Mouse (Mus musculus) kidney, adult 8-10 months (tissue): ENCODE measurements around the gene Arhgdib.

Source experiments
- DNase-seq, 2 experiments: peaks; one replicate each; pipeline ENCODE4 v3.0.0; 2022

Gene Arhgdib

GRCm38 (mm10) chr6:136947716-136948115, 6.0 kb upstream of the Arhgdib start:
- DNase-seq = no peak

- no peak for DNase-seq
Measured at GRCm38 (mm10) chr6:136946943-136947342, 5.2 kb upstream of the Arhgdib start.

GRCm38 (mm10) chr6:136946241-136946640, 4.5 kb upstream of the Arhgdib start:
- no peak for DNase-seq

- DNase-seq = no peak
Measured at GRCm38 (mm10) chr6:136944511-136944910, 2.8 kb upstream of the Arhgdib start.

- DNase-seq = no peak
Measured at GRCm38 (mm10) chr6:136943392-136943791, 1.7 kb upstream of the Arhgdib start.

GRCm38 (mm10) chr6:136942280-136942679, 581 bp upstream of the Arhgdib start:
- DNase-seq = no peak

GRCm38 (mm10) chr6:136940188-136940960, 1.3 kb downstream of the Arhgdib start:
- no peak for DNase-seq

GRCm38 (mm10) chr6:136939326-136940187, 2.1 kb downstream of the Arhgdib start:
- no peak for DNase-seq

GRCm38 (mm10) chr6:136938331-136939126, 3.2 kb downstream of the Arhgdib start:
- DNase-seq = no peak

- DNase-seq = no peak
Measured at GRCm38 (mm10) chr6:136937117-136937516, 4.6 kb downstream of the Arhgdib start.

- DNase-seq = no peak
Measured at GRCm38 (mm10) chr6:136936361-136936760, 5.3 kb downstream of the Arhgdib start.

GRCm38 (mm10) chr6:136935233-136935632, 6.5 kb downstream of the Arhgdib start:
- DNase-seq = no peak

- no peak for DNase-seq
Measured at GRCm38 (mm10) chr6:136934068-136934467, 7.6 kb downstream of the Arhgdib start.

GRCm38 (mm10) chr6:136931246-136931645, 10.5 kb downstream of the Arhgdib start:
- no peak for DNase-seq

GRCm38 (mm10) chr6:136930677-136931076, 11.0 kb downstream of the Arhgdib start:
- peak in 1 of 2 experiments; percentile 48 for DNase-seq

GRCm38 (mm10) chr6:136927626-136928025, 14.1 kb downstream of the Arhgdib start:
- no peak for DNase-seq

GRCm38 (mm10) chr6:136925049-136925448, 16.6 kb downstream of the Arhgdib start:
- DNase-seq = no peak

GRCm38 (mm10) chr6:136923532-136923931, 18.2 kb downstream of the Arhgdib start, which contains the start of gene Pde6h:
Pde6h (plus strand) TSS chr6:136923832.
- no peak for DNase-seq

GRCm38 (mm10) chr6:136922871-136923270, 18.8 kb downstream of the Arhgdib start:
- DNase-seq = no peak

- no peak for DNase-seq
Measured at GRCm38 (mm10) chr6:136922080-136922479, 19.6 kb downstream of the Arhgdib start, which contains the start of gene Erp27. Erp27 (minus strand) TSS chr6:136922180.

- DNase-seq = no peak
Measured at GRCm38 (mm10) chr6:136921601-136922000, 20.1 kb downstream of the Arhgdib start.

- DNase-seq = peak; percentile 62 to 82
Measured at GRCm38 (mm10) chr6:136920320-136921257, 21.1 kb downstream of the Arhgdib start.
